Mouse (Mus musculus) layer of hippocampus, adult 8-10 months (tissue): ENCODE data around the gene Angel2. TPM values are rescaled to one million over a fixed set of nuclear protein-coding genes. Genes with fewer than 3 reads are reported as not detected.
A peak's percentile ranks its signal among the peaks of the same experiment; 100 is the strongest.

Source experiments
- DNase-seq, 2 experiments: peaks; one replicate each; pipeline ENCODE4 v3.0.0; 2022; ENCODE audit warnings: low spot score in 2 of 2
- total RNA-seq, 4 experiments: library from RNA; stranded (reverse); gene quantifications; 2 replicates each; pipeline ENCODE4 v1.2.4; 2022

Gene Angel2
- total RNA-seq, 4 experiments from 2014 or later = 49.4 to 61.7 (median 58.3) TPM

DNA sequence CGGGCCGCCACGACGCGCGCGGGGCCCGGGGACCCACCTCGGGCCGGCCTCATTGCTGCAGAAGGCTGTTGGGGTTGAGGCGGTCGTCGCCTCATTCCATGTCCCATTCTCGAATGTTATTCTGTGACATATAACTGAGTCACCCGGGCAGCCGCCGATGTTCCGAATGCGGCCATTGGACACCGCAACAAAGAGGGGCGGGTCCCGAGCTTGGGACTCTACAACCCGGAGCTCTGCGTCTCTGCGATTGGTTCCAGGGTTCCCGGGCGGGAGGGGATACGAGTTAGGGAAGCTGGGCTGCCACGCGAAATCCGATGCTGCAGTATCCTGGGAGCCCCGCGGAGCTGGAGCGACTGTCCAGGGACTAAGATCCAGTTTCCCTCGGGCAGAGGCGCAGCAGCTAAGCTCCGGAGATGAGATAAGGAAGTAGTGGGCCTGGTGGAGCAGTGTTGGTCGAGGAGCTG lies 54.2 kb downstream of the Angel2 start, which contains the start of gene Vash2:
Vash2 (minus strand) TSS at position 197 of the 464 bp plus-strand sequence.
- peak; percentile 52 to 55 for DNase-seq

DNA sequence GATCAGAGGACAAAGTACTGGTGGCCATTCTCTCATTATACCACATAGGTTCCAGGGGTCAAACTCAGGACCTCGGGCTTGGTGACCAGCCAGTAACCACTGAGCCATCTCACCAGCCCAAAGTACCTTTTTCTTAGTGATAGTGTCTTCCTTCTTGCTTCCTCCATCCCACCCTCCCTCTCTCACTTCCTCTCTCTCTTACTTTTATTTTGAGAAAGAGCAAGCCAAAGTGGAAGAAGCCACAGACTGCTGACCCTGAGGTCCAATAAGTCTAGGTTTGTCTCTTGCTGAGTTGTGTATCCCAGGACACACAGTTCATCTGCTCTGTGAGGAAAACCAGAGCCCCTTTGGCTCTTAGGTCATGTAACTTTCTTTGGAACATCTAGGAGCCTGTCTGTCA lies 55.6 kb downstream of the Angel2 start:
- DNase-seq = no peak

DNA sequence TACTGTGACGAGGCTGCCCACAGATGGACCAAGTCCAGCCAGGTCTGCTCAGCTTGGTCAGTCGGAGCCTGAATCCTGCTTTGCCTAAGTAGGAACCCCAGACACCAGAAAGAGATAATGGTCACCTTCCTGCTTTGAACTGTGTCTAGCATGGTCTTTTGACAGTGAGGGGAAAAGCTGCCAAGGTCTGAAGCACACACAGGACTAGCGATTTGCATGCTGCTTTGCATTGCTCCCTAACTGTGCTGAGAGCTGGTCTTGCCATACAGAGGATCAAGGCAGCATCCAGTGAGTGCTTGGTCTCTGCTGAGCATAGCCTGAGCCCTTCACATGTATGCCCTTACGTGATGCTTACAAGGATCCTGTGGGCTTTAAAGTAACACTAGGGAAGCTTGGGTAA lies 56.5 kb downstream of the Angel2 start:
- DNase-seq = no peak

DNA sequence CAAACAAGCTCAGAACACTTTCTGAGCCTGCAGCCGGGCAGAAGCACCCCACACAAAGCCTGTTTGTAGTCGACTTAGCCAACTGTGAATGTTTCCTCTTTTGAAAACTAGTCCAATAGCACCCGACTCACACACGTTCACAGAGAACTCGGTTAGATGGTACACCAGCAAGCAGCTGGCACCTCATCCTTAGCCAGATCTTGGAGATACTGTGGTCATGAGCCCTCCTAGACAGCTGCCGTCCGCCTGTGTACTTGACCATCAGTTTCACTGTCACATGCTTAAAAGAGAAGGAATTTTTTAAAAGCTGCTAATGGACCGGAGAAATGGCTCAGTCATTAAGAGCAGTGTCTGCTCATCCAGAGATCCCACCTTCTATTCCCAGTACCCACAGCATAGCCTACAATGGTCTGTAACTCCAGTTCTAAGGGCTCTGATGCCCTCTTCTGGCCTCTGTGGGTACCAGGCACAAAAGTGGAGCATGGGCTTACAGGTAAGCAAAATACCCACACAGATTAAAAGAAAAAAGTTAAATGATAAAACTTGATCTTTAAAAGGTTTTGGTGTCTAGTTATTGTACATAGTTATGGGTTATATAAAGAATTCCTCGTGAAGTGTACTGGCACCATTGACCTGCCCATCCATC lies 64.6 kb downstream of the Angel2 start:
- DNase-seq = no peak

DNA sequence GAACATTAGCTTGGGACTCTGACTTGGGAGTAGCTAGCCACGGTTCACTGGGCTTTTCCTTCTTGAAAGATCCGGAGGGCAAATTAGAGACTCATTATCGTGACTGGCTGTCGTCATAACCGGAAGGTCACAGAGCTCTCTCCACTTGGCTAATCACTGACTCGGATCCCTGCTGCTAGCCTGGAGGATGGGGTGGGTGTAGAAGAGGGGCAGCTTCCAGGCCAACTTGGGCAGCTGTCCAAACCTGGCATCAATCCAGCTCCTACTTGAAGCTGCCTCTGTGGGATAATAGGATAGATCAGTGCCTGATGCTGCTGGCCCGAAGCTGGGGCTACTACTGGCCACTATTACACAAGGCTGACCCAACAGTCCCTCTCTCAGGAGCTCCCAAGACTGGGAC lies 70.6 kb downstream of the Angel2 start:
- peak; percentile 41 to 60 for DNase-seq

DNA sequence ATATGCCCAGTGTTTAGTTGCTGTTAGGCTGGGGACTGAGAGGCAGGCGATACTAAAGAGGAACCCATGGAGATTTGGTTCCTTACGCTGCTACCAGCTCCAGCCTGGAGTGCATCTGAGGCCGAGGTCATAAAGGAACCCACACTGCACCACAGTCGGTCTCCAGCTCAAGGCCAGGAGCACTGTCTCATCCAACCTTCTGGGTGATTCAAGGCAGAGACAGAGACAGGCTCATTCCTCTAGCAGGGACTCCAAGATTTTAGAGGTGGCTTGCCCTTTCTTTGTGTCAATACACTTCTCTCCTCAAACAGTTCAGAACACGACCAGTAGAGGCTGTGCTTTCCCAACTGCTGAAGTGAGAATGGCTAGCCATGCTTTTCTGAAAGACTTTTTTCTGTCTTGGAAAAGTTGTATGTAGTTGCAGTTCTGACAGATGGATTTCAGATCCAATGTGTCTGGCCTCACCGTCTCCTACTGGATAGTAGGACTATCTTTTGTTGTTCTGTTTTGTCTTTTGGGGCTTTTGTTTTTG lies 71.5 kb downstream of the Angel2 start:
- no peak for DNase-seq

Other genes with a start within 250 kb of the Angel2 start
- 10 to 100 TPM; 80.8 to 91.0 (median 86.0) TPM for gene Rps6kc1, start 13.3 kb upstream of the Angel2 start, total RNA-seq
- 1 to 10 TPM; 1.2 to 2.7 (median 1.7) TPM for gene Vash2, start 54.2 kb downstream of the Angel2 start, total RNA-seq
- 10 to 100 TPM; 16.8 to 20.0 (median 18.8) TPM for gene Flvcr1, start 101.0 kb downstream of the Angel2 start, total RNA-seq
- not detected for gene Spata45, start 111.5 kb downstream of the Angel2 start, total RNA-seq
- 10 to 100 TPM; 33.7 to 56.3 (median 49.8) TPM for gene Tatdn3, start 137.8 kb downstream of the Angel2 start, total RNA-seq
- 1 to 10 TPM in 2 of 4 experiments, under 1 TPM in 2; 0.29 to 1.5 (median 0.89) TPM for gene Nsl1, start 137.9 kb downstream of the Angel2 start, total RNA-seq
- gene Batf3, start 172.7 kb downstream of the Angel2 start, total RNA-seq = 1 to 10 TPM in 3 of 4 experiments, not detected in 1; 1.6 to 3.9 (median 3.7) TPM
- gene Fam71a, start 239.7 kb downstream of the Angel2 start, total RNA-seq = not detected